Mouse (Mus musculus) gastrocnemius, postnatal 25 days (tissue): ENCODE data around the gene Gstt4. TPM values are rescaled to one million over a fixed set of nuclear protein-coding genes. Genes with fewer than 3 reads are reported as not detected.

Source experiments
- DNase-seq: peaks from one replicate; pipeline ENCODE4 v3.0.0; 2022
- total RNA-seq, 2 experiments: library from RNA; stranded (reverse); gene quantifications; 1 replicate in 1 of 2; 2 replicates in 1 of 2; pipeline ENCODE4 v1.2.3; 2021

Gene Gstt4
- total RNA-seq, 2 experiments from 2014 or later = not detected

DNA sequence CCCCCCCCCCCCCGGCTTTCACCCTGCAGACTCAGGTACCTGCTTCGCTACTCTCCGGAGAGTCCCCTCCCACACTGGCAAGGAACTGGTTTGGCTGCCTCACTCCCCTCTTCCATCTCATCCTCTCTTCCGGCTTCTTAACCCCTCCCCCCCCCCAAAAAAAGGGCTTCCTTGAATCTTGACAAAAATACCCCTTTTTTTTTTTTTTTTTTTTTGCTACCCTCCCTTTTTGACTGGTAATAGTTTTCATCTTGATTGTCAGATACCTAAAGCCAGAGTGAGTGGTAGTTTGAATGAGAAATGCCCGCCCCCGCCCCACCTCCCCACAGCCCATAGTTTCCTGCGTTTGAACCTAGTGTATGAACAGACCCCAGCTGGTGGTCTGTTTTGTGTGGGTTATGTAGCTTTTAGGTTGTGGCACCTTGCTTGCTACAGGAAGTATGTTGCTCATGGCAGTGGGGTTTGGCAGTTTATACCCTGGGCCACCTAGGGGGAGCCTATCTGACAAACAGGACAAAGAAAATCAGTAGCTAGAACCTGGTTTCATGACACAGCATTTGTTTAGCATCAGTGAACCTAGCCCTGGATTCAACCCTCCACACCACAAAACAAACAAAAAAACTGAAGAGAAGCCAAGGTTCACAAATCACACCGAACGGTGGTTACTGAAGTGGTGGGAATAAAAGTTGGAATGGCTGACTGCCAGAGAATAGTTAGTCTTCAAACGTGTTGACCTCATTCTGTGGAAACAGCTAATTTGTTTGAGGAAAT, 13.6 kb upstream of the Gstt4 start:
- DNase-seq = no peak

DNA sequence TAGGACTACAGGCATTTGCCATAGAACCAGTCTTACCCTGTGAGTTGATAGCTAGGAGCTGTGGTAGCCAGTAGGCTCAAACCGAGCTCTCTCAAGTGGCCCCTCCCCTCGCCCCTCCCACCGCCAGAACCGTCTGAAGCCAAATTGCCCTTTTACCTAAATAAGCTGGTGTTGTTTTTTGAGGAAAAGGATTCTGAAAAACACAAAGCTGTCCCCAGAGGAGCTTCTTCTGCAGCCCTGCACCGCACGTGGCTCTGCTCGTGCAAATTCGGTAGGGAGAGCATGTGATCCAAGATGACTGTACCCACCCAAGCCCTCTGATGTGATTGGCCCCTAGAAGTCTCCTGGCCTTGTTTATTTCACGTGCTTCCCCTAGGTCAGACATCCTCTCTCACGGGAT, 13.0 kb upstream of the Gstt4 start:
- DNase-seq = peak; percentile 74

DNA sequence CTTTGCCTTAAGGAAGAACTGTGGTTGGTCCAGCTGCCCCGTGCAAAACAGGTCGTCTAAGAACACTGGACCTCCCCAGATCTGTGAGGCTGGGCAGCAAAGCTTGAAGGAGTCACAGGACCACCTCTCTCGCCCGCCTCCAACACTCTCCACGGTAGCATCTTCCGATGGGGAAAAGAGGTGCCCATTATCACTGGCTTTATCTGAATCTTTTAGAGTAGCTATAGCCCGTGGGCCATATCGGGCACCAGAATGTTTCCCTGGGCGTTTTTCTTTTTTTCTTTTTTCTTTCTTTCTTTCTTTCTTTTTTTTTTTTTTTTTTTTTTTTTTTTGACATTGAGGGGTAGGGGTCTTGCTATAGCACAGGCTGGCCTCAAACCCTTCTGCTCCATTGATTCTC, 12.4 kb upstream of the Gstt4 start:
- no peak for DNase-seq

DNA sequence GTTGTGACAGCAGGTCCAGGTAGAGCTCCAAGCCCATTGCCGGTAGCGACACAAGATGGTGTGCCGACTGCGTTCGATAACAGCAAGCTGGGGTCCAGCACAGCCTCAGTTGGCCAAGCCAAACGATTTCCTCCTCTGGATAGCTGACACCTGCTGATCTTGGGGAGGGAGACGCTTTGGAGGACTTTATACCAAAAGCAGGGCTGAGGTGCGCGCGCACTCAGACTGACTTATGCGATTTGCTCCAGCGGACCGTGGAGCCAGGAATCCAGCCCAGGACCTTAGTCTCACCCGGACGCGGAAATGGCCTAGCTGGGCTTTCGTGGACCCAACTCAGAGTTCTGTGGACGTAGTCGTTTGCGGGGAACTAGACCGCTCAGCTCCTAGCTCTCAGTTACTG, 11.9 kb upstream of the Gstt4 start:
- peak; percentile 71 for DNase-seq

DNA sequence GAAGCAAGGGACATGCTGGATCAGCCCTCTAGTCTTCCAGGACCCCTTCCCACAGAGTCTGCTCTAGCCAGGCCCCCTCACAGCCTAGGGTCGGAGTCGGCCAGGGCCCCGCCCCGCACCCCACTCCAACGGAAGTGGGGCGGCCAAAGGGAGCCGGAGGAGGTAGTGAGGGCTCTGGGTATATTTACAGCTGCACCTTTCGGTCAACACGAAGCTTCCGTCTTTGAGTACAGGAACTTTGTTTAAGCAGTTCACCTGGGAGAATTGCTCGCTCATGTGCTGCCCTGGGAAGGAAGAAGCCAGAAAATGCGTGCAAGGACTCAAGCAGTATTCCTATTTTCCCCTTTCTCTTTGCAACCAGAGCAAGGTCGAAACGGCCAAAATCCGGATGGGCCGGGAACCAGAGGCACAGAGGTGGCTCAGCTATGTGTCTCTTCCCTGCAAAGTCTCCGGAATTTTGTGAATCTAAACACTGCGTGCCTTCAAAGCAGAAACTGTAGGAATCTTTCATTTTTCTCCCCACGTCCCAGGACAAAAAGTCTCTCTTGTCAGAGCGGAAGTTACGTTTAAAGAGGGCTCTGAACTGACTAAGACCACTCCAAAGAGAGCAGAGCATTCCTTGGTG, 11.2 kb upstream of the Gstt4 start:
- no peak for DNase-seq

DNA sequence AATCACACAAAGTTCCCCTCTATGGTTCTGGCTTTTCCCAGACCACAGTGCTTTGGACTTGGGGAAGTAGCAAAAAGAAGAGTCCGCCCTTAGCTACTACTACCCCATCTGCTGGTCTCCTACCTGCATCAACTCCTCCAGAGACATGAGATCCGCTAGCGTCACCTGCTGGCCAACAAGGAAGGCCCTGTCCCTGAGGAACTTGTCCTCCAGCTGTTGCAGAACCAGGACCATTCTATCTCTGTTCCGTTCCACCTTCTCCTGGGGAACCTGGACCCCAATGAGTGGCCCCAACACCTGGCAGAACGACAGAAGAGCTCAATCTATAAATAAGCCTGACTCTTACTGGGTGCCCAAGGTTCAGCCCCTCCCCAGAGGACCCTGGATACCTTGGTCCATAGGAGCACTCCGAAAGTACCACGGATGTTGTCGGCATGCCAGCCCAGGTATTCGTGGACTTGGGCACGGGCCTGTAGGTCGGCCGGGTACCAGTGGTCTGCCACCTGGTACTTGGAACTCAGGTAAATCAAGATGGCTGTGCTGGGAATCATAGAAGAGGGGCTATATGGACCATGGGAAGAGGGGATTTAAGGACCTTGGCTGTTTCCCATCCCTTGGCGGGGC, 10.0 kb upstream of the Gstt4 start:
- DNase-seq = peak; percentile 53

DNA sequence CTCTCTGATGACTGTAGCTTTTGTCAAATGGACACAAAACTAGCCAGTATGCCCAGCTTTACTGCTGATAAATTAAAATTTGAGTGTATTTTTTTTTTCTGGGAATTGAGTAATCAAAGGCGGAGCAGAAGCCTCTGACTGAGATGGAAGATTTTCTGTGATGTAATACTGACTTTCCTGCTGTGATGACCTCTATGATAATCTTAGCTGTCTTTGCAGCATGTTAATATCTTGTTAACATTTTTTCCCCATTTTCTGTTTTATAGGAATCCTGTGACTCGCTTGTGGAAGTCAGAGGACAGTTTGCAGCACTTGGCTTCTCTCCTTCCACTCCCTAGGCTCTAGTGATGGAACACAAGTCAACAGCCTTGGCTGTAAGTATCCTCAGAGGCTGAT, 7.9 kb upstream of the Gstt4 start:
- no peak for DNase-seq

DNA sequence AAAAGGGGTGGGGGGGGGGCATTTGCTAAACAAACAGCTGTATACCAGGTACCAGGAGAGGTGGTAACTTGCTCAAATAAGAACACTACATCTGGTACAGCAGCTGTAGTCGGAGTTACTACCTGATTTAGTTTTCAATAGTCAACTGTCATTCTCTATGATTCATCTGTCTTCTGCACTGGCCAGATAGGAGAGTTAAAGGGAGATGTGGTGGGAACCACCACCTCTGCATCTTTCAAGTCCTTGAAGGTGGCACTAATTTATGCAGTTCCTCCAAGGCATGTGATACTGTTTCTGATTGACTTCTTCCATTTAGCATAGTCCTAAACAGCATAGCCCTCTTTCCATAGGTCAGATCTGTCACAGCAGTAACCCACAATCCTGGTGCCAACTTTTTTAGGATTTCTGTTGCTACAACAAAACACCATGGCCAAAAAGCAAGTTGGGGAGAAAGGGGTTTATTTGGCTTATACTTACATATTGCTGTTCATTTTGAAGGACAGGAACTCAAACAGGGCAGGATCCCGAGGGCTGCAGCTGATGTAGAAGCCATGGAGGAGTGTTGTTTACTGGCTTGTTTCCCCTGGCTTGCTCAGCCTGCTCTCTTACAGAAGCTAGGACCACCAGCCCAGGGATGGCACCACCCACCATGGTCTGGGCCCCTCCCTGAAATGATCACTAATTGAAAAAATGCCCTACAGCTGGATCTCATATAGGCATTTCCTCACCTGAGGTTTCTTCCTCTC, 7.4 kb upstream of the Gstt4 start:
- no peak for DNase-seq

DNA sequence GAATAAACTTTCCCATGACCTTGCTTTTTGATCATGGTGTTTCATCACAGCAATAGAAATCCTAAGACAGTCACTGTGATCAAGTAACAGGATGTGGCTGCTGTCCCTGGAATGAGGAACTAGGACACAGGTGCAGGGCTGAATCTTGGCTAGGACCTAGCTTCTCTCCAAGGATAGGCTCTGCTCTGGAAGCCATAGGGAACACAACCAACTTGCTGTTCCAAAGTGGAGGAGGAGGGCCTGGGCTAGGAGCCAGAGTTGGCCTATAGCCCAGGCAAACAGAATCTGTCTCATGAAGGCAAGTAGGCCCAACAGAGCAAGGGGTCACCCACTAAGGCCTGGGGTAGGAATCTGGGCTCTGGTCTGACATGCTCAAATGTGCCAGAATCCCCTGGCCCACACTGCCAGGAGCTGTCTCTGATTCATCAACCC, 6.2 kb upstream of the Gstt4 start:
- DNase-seq = peak; percentile 91

DNA sequence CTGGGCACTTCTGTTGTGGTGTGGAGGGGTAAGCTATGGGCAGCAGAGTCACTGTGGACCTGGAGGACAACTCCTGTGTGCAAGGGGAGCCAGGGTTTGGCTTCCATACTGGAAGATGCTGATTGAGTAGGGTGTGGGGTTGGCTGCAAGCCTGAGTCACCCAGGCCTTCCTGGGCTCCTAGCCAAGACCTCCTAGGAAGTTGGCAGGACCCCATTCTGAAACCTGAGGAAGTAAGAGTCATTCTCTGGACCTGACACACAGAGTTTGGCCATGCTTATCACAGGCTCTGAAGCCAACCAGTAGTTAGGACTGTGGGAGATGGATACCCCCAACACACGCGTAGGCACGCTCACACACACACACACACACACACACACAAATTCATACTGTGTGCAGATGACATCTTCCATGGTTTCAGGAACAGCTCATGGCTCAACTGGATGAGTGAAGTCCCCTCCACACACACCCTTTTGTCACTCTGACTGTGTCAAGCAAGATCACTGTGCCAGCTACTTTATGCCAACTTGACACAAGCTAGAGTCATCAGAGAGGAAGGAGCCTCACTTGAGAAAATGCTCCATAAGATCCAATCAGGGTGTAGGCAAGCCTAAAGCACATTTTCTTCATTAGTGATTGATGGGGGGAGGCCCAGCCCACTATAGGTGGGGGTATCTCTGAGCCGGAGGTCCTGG, 5.5 kb upstream of the Gstt4 start:
- DNase-seq = peak; percentile 72

DNA sequence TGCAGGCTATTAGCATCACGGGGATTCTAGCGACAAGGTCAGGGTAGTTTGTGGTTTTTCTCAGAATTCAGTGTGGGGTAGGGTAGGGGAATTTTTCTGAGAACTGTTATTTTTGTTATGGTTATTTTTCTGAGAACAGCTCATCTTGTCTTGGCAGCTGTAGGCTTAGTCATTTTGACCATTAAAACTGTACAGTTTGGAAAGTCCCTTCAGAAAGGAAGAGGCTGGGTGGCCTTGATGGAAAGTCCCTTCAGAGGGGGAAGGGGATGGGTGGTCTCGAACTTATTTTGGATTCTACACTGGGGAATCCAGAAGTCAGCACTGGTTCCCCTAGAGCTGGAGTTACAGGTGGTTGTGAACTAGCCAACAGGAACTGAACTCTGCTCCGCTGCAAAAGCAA, 2.2 kb upstream of the Gstt4 start:
- DNase-seq = no peak

DNA sequence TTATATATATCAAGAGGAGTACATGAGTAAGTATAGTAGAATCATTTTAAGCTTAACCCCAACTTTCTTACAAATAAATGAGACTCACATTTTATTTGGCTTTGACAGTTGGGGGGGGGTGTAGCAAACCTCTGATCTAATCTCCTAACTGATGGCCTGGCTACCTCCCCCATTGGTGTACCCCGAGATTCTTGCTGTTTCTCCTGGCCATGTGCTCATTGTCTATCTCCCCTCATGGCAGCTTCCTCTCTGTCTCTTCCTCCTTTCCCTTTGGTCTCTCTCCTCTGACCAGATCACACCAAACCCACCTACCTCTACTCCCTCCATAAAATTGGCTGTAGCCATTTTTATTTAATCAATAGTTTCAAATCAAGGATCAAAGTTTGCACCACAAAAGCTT, 1.4 kb upstream of the Gstt4 start:
- DNase-seq = no peak

DNA sequence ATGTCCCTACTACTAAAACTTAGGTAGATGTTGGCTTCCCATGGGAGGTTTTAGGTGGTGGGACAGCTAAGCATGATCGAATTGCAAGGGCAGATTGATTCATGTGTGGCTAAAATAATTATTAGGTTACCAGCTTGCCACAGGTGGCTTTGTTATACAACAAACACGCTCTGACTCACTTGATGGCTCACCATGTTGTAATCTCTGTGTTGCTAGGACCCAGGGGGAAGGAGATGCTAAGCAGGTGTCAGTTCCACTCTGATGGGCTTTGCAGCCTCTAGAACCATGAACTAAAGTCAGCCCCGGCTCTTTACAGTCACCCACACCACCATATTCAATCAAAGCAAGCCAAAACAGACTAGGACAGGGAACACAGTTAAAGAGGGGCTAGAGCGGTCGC, 2.5 kb downstream of the Gstt4 start:
- no peak for DNase-seq

DNA sequence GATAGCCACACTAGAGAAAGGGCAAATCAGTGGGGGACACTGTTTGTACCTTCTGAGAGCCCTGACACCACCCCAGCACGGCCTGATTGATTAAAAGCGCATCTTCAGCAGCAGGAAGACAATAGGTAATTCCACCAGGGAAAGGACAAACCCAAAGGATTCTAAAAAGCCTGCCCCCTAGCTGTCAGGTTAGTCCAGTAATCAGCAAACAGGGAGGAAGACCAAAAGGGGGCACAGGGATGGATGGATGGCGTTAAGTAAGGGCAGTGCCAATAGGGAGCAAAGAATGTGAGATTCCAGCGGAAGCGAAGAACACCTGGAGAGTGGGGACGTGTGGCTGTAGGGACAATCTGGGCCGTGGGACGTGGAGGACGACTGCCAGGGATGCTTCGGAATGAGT, 3.7 kb downstream of the Gstt4 start:
- no peak for DNase-seq

DNA sequence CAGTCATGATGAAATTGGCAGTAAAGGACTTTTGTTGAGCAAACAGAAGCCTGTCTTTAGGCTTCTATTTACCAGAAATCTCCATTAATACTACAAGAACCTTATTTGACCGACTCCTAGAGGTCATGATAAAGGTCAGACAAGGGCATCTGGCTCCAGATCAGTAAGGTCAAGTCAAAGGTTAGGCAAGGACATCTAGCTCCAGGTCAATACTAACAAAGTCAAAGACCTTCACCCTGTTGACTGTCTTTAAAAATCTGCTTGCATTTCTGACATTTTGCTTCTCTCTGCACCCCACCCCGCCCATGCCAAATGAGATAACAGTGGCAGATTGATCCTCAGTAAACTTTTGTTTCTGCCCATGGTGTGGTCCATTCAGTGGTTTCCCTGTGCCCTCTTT, 18.1 kb downstream of the Gstt4 start:
- DNase-seq = no peak

DNA sequence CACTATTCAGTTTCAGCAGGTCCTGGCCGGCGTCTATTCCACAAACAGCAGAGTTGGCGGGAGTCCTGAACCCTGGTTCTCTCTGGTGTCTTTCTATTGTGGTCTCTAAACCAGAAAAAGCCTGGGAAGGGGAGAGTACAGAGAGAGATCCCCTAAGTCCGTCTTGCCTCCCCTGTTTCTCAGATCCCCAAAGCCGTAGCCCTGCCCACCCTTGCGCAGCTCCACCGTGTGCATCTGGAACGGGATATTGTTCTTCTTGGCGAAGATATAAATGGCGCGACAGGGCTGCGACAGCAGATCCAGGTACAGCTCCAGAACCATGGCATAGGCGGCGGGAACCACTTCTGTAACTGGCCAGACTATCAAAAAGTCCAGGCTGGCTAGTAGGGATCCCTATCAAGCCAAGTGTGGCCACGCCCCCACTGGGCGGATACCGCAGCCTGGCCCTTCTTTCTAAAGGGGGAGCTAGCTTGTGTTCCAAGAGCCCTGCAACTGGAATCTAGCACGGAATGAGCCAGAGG, 24.1 kb downstream of the Gstt4 start, which contains the start of gene Gstt1:
TSS of gene Gstt1 (minus strand) at position 409 of the 521 bp plus-strand sequence.
- peak; percentile 64 for DNase-seq

DNA sequence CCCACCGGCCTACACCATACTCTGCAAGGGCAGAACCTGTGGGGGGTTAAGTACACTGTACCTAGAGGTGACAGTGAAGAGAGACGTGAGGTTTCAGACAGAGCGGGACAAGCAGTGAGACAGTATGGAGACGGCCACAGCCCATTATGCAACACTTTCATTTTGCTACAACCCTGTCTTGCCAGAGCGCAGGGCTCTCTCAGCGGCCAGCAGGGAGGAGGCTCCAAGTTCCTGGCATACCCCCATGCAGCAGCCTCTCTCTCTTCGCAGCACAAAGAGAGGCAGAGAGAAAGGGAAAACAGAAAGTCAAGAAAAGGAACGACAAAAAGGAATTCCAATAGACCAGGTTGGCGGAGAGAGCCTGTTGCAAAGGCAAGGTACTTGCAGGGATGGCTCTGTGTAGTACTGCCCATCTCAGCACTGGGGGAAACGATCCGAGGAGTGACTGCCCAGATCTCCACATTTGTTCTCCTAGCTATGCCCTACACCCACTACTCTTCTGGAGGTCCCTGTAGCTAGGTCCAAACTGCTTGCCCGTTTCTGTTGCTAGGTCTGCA, 24.6 kb downstream of the Gstt4 start:
- peak; percentile 68 for DNase-seq

DNA sequence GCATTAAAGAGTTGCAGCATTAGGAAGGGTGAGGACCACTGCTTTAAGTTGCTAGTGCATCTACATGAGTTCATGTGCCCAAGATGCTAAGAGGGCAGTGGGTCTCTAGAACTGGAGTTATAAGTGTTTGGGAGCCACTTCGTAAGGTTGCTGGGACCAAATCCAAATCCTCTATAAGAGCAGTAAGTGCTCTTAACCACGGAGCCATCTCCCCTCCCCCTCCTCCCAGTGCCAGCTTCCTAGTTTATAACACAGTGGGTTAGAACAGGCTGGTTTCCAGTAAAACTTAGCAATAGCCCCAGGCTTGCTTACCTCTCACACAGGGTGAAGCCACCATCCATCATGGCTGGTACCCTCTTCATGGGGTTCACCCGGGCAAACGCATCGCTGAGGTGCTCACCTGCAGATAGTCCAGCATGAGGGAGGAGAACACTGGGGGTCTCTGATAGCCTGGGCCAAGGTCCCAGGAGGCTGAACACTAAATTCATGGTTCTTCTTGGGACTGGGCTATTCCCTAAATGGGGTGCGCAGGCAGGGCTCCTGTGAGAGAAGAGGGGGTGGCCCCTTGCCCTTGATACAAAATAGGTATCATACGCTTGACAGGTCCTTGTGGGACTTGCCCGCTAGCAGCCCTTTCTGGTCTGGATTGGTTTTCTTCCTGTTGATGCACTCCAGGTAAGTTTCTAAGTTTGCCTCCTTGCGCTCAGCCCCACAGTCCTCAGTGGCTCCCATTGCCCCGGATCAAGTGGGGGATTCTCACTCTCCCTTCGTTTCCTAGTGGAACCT, 25.4 kb downstream of the Gstt4 start:
- no peak for DNase-seq

DNA sequence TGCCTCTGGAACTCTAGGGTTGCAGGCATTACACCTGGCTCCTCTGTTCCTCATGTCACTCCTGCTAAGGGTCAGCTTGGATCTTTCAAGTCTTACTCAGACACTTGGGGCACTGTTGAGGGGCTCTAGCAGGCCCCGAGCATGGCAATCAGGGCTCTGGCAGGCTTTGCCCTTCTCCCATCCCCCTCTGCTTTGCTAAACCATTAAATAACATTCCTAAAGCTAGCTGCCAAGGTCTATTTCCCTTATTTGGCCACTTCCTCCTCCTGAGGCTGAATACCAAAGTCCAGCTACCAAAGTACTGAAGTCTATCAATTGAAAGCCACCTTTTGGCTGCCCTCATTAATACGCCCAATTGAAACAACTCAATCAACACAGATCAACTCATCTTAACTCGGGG, 27.5 kb downstream of the Gstt4 start:
- DNase-seq = no peak

DNA sequence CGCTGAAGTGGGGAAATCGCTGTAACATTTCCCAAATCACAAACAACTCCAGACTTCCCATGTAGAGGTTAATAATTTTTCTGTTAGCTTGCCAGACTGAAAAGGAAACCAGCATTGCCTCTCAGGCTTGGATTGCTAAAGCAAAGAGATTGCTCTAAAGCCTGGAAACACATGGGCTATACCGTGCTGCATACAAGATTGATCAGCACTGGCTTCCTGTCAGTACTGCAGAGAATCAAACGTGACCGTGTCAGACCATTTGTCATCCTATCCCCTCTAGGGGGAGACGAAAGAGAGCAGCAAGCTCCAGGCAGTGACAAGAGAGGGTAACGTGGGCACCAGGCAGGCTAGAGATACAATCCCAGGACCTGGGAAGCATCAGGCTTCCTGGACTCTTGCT, 31.6 kb downstream of the Gstt4 start:
- DNase-seq = no peak

DNA sequence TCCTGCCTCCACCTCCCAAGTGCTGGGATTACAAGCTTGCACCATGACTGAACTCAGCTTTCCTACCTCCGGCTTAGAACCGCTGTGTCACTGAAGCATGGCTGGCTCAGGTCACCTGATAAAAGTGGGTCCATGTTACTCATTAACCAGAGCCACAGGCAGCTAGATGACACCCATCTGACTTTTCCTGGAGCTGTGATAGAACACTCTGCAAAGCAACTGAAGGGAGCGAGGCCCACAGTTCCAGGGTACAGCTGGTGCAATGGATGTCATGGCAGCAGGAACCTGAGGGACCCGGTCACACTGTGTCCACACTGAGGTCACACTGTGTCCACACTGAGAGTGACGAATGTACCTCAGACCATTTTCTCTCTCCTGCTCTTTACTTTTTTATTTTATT, 32.5 kb downstream of the Gstt4 start:
- no peak for DNase-seq
